Mouse (Mus musculus): ENCODE results near the gene Prim2. TPM values are rescaled to one million over a fixed set of nuclear protein-coding genes. Genes with fewer than 3 reads are reported as not detected.

The Prim2 gene
- polyA plus RNA-seq, 1 experiment from 2014 or later: 47.4 TPM

DNA sequence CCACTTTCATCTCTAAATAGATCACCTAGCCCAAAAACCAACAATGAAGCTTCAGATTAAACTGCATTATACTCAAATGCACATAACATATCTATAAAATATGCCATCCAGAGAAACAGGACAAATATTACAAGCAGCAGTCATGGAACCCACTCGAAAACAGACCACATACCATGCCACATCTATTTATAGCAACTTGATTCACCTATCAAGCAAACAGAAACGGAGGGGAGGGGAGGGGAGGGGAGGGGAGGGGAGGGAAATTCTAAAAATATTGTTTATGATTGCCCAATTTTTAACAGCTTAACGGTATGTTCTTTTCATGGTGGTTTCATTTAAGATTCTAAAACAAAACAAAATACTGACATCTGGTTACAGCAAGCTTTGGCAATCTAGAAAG is 185.8 kb downstream of the Prim2 start:
- H3K9me3 ChIP-seq: no peaks in the 10 kb centered on the region
- no peaks in the 10 kb centered on the region for H3K27me3 ChIP-seq
- H3K4me2 ChIP-seq: no peak overlapping the region
- no peak overlapping the region for H3K9ac ChIP-seq (replicated peaks)
- H3K27ac ChIP-seq: no peak overlapping the region
- no peak for ATAC-seq (ENCODE audit: insufficient number of reproducible peaks, insufficient read depth, low FRiP score, low TSS enrichment, low read depth)
- H3K36me3 ChIP-seq: peaks cover 7% of the 10 kb centered on the region; the same call in 1 of the 2 replicates
- H3K4me1 ChIP-seq (replicated peaks): no peaks in the 10 kb centered on the region
- WGBS: 68% methylated on average over 3 of the region's 3 CpGs
- no peak overlapping the region for H3K4me3 ChIP-seq (replicated peaks)

DNA sequence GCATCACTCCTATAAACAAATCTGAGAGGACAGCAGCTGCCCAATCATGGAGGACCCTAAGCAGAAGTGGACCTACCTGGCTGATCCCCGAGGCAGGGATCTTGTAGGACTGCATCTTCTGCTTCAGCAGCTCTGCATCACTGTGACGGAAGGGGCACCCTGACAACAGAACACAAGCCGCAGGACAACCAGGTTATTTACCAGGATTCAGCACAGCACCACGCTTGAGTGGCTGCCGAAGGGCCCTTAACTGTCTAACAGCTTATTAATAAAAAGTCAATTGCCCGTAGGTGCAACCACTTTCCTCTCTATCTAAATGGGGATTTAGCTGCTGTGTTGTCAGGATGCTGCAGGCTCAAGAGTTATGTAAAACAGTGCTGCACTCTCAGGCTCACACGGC is 189.2 kb downstream of the Prim2 start:
- WGBS: 80% methylated on average over 7 of the region's 7 CpGs
- peaks cover 10% of the 10 kb centered on the region; the same call in 1 of the 2 replicates for H3K36me3 ChIP-seq
- ATAC-seq (ENCODE audit: insufficient number of reproducible peaks, insufficient read depth, low FRiP score, low TSS enrichment, low read depth): no peak
- no peaks in the 10 kb centered on the region for H3K9me3 ChIP-seq
- no peak overlapping the region for H3K9ac ChIP-seq (replicated peaks)
- no peaks in the 10 kb centered on the region for H3K27me3 ChIP-seq
- H3K4me2 ChIP-seq: no peak overlapping the region
- H3K4me1 ChIP-seq (replicated peaks): no peaks in the 10 kb centered on the region
- H3K4me3 ChIP-seq (replicated peaks): no peak overlapping the region
- H3K27ac ChIP-seq: no peak overlapping the region

DNA sequence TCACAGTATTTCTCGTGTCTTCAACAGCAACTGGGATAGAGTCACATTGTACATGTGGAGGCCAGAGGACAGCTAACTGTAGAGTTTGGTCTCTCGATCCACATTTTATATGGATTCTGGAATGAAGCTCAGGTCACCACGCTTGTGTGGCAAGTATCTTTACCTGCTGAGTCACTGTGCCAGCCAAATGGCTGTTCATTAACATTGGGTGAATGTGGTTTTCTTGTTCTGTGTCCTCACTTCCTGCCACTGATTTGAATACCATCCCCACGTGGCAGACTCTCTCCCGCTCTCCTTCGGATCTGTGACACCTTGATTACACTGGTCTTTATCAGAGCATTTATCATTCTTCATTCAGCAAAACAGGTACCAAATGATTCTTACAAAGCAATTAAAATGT is 198.5 kb downstream of the Prim2 start:
- H3K4me3 ChIP-seq (replicated peaks): no peak overlapping the region
- 89% methylated on average over 6 of the region's 6 CpGs for WGBS
- H3K9me3 ChIP-seq: no peaks in the 10 kb centered on the region
- no peaks in the 10 kb centered on the region for H3K4me1 ChIP-seq (replicated peaks)
- H3K27me3 ChIP-seq: no peaks in the 10 kb centered on the region
- no peak overlapping the region for H3K9ac ChIP-seq (replicated peaks)
- peaks cover 8% of the 10 kb centered on the region; the same call in 1 of the 2 replicates for H3K36me3 ChIP-seq
- H3K27ac ChIP-seq: no peak overlapping the region
- ATAC-seq (ENCODE audit: insufficient number of reproducible peaks, insufficient read depth, low FRiP score, low TSS enrichment, low read depth): no peak
- no peak overlapping the region for H3K4me2 ChIP-seq

DNA sequence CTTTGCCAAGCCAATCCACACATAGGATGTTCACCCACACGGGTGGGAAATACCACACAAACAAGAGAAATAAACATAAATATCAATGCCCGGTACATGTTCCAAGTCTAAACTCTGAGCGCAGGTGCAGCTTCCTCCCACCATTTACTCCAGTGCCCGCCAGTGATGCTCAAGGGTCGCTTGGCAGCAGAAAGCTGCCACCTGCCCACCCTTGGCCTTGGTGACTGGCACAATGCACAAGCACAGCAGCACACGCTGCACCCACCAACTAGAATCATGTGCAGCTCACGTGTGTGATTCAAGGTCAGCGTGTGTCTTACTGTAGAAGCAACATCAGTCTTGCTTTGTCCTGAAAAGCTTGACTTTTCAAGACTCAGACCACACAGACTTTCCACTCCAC is 199.4 kb downstream of the Prim2 start:
- H3K9ac ChIP-seq (replicated peaks): no peak overlapping the region
- peaks cover 8% of the 10 kb centered on the region; the same call in 1 of the 2 replicates for H3K36me3 ChIP-seq
- no peak for ATAC-seq (ENCODE audit: insufficient number of reproducible peaks, insufficient read depth, low FRiP score, low TSS enrichment, low read depth)
- H3K4me2 ChIP-seq: no peak overlapping the region
- no peak overlapping the region for H3K27ac ChIP-seq
- H3K4me1 ChIP-seq (replicated peaks): no peaks in the 10 kb centered on the region
- 95% methylated on average over 8 of the region's 8 CpGs for WGBS
- no peak overlapping the region for H3K4me3 ChIP-seq (replicated peaks)
- H3K27me3 ChIP-seq: no peaks in the 10 kb centered on the region
- no peaks in the 10 kb centered on the region for H3K9me3 ChIP-seq

DNA sequence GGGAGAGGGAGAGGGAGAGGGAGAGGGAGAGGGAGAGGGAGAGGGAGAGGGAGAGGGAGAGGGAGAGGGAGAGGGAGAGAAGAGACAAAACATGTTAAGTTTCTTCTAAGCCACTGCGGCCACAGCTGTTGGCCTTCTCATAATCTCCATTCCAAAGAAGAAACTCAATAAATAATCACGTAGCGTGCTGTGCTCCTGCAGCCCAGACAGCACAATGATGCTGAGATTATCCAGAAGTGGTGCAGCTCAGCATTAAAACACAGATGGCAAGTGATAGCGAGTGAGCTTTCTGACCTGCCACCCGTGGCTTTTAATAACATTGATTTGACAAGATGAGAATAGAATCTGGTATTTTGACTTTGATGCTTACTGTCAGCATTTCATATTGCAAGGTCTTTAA is 205.4 kb downstream of the Prim2 start:
- Histone ChIP-seq H3K4me3 (replicated peaks) (no peak overlapping the region), H3K4me2 (no peak overlapping the region), H3K27ac (no peak overlapping the region), H3K9me3 (no peaks in the 10 kb centered on the region), H3K27me3 (no peaks in the 10 kb centered on the region), H3K9ac (replicated peaks) (no peak overlapping the region), H3K36me3 (peaks cover 12% of the 10 kb centered on the region; the same call in 1 of the 2 replicates), H3K4me1 (replicated peaks) (0 out of 2 replicates have a peak, but pooled peaks cover 3% of the 10 kb centered on the region)
- WGBS: 52% methylated on average over 5 of the region's 5 CpGs
- no peak for ATAC-seq (ENCODE audit: insufficient number of reproducible peaks, insufficient read depth, low FRiP score, low TSS enrichment, low read depth)

DNA sequence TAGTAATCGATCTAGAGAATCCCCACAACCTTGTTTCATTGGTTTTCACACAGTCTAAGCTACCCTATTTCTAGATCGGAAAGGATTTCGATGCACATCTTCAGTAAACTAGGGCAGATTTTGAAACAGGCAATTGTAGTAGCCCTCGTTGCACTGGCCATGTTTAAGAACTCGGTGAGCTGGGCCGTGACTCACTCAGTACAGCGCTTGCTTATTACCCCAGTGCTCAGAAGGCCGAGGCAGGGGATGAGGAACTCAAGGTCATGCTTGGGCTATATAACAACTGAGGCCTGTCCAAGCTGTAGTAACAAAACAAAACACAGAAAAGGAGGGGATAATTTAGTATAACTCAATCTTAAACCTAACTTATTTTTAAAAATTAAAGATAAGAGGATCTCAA is 208.9 kb downstream of the Prim2 start:
- 48% methylated on average over 8 of the region's 8 CpGs for WGBS
- ATAC-seq (ENCODE audit: insufficient number of reproducible peaks, insufficient read depth, low FRiP score, low TSS enrichment, low read depth): no peak

DNA sequence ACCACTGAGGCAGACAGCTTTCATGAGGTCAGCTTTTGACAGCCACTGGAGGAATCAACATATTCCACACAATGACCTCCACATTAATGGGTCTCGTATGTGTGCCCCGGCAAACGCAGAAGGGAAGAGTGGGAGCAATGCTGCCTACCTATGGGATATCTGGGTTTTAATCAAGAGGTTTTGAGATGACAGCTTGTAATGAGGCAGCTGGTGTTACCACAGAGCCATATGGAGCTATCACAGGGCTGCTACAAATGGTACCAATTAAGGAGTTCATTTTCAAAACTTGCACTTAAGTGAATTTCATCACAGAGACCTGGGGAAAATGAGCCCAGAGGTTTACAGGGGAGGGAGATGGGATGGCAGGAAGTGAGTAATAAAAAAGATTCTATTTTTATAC is 209.3 kb downstream of the Prim2 start:
- H3K9me3 ChIP-seq: no peaks in the 10 kb centered on the region
- no peaks in the 10 kb centered on the region for H3K27me3 ChIP-seq
- H3K9ac ChIP-seq (replicated peaks): no peak overlapping the region
- H3K4me1 ChIP-seq (replicated peaks): 0 out of 2 replicates have a peak, but pooled peaks cover 3% of the 10 kb centered on the region
- no peak overlapping the region for H3K27ac ChIP-seq
- H3K36me3 ChIP-seq: peaks cover 10% of the 10 kb centered on the region; the same call in 1 of the 2 replicates
- ATAC-seq (ENCODE audit: insufficient number of reproducible peaks, insufficient read depth, low FRiP score, low TSS enrichment, low read depth): no peak
- H3K4me3 ChIP-seq (replicated peaks): no peak overlapping the region
- WGBS: 28% methylated on average over 3 of the region's 3 CpGs
- no peak overlapping the region for H3K4me2 ChIP-seq

More for the DNA sequence above, 208.9 kb downstream of the Prim2 start:
- Histone ChIP-seq H3K4me2 (no peak overlapping the region), H3K9me3 (no peaks in the 10 kb centered on the region), H3K4me3 (replicated peaks) (no peak overlapping the region), H3K4me1 (replicated peaks) (0 out of 2 replicates have a peak, but pooled peaks cover 3% of the 10 kb centered on the region), H3K27me3 (no peaks in the 10 kb centered on the region), H3K36me3 (peaks cover 10% of the 10 kb centered on the region; the same call in 1 of the 2 replicates), H3K27ac (no peak overlapping the region), H3K9ac (replicated peaks) (no peak overlapping the region)

DNA sequence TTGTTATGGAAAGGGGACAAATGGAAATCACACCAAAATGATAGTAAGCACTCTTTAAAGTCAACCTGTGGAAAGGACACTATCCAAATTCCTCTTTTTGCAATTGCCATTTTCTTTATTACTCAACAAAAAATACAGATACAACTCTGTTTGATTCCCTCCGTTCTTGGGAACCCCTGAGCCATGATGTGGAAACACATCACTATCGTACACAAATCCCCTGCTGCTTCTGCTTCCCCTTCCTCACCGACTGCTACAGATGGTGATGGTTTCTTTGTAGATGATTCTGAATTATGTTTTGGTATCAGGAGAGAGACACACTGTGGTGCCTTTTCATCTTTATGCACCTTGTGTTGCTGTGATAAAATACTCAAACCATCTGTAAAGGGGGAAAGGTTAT is 210.6 kb downstream of the Prim2 start:
- no peak for ATAC-seq (ENCODE audit: insufficient number of reproducible peaks, insufficient read depth, low FRiP score, low TSS enrichment, low read depth)
- Histone ChIP-seq H3K27ac (no peak overlapping the region), H3K9me3 (no peaks in the 10 kb centered on the region), H3K4me1 (replicated peaks) (0 out of 2 replicates have a peak, but pooled peaks cover 3% of the 10 kb centered on the region), H3K36me3 (peaks cover 10% of the 10 kb centered on the region; the same call in 1 of the 2 replicates), H3K4me2 (no peak overlapping the region), H3K9ac (replicated peaks) (no peak overlapping the region), H3K27me3 (no peaks in the 10 kb centered on the region), H3K4me3 (replicated peaks) (no peak overlapping the region)
- WGBS: 85% methylated on average over 3 of the region's 3 CpGs

DNA sequence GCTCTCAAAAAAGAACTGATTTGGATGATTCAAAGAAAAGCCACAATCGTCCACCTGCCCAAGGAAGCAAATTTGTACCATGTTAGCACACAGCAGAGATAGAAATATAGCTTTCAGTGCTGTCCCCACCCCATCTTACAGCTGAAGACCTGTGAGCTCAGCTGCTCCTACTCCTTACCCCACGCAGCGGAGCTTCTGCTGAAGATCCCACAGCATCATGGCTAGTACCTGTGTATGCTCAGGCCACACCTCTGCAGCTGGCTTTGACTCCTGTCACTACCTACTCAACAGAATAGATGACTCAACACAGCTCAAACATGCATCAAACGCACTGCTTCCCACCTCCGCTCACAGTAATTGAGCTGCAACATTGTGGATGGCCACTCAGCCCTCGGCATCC is 215.3 kb downstream of the Prim2 start:
- WGBS: 92% methylated on average over 6 of the region's 6 CpGs
- no peak overlapping the region for H3K4me2 ChIP-seq
- no peaks in the 10 kb centered on the region for H3K36me3 ChIP-seq
- no peaks in the 10 kb centered on the region for H3K9me3 ChIP-seq
- H3K27ac ChIP-seq: no peak overlapping the region
- no peak overlapping the region for H3K4me3 ChIP-seq (replicated peaks)
- no peaks in the 10 kb centered on the region for H3K27me3 ChIP-seq
- ATAC-seq (ENCODE audit: insufficient number of reproducible peaks, insufficient read depth, low FRiP score, low TSS enrichment, low read depth): no peak
- H3K4me1 ChIP-seq (replicated peaks): no peaks in the 10 kb centered on the region
- no peak overlapping the region for H3K9ac ChIP-seq (replicated peaks)

DNA sequence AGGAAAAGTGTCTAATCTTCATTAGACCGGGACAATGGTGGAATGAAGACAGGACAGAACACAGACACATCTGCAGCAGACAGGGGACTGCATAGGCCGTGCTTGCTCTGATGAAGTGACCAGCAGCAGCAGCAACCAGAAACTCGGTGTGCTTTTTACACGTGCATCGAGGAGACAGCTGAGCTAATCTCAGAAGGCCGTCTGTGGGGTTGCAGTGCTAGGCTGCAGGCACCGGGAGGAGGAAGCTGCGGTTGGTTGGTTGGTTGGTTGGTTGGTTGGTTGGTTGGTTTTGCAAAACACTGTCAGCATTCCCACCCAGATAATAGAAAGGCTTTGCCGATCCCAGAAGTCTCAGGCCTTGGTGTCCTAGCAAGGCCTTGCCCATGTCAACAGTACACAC is 216.3 kb downstream of the Prim2 start:
- no peak overlapping the region for H3K4me2 ChIP-seq
- no peaks in the 10 kb centered on the region for H3K36me3 ChIP-seq
- ATAC-seq (ENCODE audit: insufficient number of reproducible peaks, insufficient read depth, low FRiP score, low TSS enrichment, low read depth): no peak

DNA sequence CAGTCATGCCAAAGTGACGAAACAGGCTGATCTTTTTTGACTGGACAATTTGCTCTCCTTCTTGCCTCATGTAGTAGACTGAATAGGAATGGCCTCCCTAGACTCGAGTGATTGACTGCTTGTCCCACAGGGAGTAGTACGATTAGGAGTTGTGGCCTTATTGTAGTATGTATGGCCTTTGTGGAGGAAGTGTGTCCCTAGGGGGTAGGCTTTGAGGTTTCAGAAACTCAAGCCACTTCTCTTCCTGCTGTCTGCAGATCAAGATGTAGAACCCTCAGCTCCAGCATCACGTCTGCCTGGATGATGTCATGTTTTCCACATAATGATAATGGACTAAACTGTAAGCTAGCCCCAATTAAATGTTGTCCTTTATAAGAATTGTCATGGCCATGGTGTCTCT is 222.4 kb downstream of the Prim2 start:
- Histone ChIP-seq H3K4me3 (replicated peaks) (no peak overlapping the region), H3K36me3 (no peaks in the 10 kb centered on the region), H3K4me2 (no peak overlapping the region), H3K27me3 (no peaks in the 10 kb centered on the region), H3K9ac (replicated peaks) (no peak overlapping the region), H3K27ac (no peak overlapping the region), H3K9me3 (no peaks in the 10 kb centered on the region), H3K4me1 (replicated peaks) (no peaks in the 10 kb centered on the region)
- ATAC-seq (ENCODE audit: insufficient number of reproducible peaks, insufficient read depth, low FRiP score, low TSS enrichment, low read depth): no peak
- WGBS: 74% methylated on average over 4 of the region's 4 CpGs

More for the DNA sequence above, 216.3 kb downstream of the Prim2 start:
- Histone ChIP-seq H3K4me1 (replicated peaks) (no peaks in the 10 kb centered on the region), H3K4me3 (replicated peaks) (no peak overlapping the region), H3K27ac (no peak overlapping the region), H3K9me3 (no peaks in the 10 kb centered on the region), H3K27me3 (no peaks in the 10 kb centered on the region), H3K9ac (replicated peaks) (no peak overlapping the region)
- WGBS: 84% methylated on average over 9 of the region's 9 CpGs

DNA sequence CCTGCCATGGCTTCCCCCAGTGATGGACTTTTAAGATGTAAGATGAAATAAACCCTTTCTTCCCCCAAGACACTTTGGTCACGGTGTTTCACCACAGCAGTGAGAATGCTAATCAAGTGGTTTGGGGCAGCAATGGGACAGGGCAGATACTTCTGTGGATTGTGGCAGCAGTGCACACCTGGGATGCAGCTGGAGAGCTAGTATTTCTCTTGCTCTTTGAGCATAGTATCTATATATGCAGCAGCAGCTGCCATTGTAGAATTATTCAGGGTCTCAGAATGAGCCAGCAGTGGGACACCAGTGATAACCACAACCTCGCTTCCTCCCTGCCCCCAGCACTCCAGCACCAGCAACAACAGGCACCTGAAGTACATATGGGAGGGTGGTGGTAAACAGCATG is 233.4 kb downstream of the Prim2 start:
- Histone ChIP-seq H3K4me2 (no peak overlapping the region), H3K36me3 (no peaks in the 10 kb centered on the region), H3K9me3 (no peaks in the 10 kb centered on the region), H3K4me3 (replicated peaks) (no peak overlapping the region), H3K27ac (no peak overlapping the region), H3K9ac (replicated peaks) (no peak overlapping the region), H3K27me3 (no peaks in the 10 kb centered on the region), H3K4me1 (replicated peaks) (no peaks in the 10 kb centered on the region)
- ATAC-seq (ENCODE audit: insufficient number of reproducible peaks, insufficient read depth, low FRiP score, low TSS enrichment, low read depth): no peak
- WGBS: 90% methylated on average over 2 of the region's 2 CpGs
